Mouse (Mus musculus) cerebellum, adult 9-11 months (tissue): Measurements from ENCODE around the gene Dcx.

Experiments used
- DNase-seq: peaks from one replicate; pipeline ENCODE4 v3.0.0; 2022

Dcx gene

DNA sequence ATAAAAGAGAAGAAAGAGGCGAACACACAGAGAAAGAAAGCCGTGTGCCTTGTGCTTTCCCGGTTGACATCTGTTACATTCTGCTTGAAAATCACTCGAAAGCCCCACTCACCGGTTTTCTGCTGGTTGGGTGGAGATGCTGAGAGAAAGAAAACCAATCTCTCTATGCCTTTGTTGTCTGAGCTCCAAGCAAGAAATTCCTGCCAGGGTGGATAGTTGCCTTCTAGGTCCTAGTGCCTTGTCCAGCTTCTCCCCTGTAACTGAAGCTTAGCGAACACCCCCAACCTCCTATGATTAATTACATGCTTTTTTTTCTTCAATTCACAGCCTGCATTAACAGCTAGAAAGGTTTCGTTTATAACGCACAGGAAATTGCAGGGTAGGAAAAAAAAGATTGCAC lies at the start of gene Dcx:
Gene Dcx (minus strand): TSS at position 354 of the 400 bp plus-strand sequence.
- no peak for DNase-seq

DNA sequence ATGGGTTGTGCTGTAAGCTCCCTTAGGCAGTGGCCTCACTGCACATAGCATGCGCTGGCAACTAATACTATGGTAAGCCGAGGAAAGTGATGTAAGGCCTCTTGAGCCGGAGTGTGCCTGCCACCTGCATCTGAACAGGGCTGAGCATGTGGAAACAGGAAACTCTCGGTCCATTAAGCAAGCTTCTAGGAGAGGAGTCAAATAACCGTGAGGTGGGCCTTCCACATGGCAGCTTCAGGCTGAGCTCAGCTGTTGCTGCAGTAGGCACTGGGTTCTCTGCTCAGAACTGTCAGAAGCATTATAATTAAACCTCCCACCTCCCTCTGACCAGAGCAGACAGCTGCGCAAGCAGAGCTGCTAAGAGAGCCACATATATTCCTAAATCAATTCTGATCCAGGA lies 33.1 kb upstream of the Dcx start:
- no peak for DNase-seq

DNA sequence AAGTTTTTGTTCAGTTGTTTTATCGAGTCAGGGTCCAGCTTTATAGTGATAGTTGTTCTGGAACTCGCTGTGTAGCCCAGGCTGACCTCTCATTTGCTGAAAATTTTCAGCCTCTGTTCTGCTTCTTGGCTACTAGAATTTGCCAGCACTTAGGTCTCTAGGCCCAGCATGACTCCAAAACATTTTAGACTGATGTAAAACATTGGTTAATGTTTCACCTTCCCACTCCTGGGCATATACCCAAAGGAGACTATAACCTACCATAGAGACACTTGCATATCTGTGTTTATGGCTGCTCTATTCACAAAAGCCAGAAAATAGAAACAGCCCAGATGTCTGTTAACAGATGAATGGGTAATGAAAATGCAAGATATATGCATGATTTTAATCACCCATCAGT lies 560 bp upstream of the Dcx start:
- DNase-seq = no peak

DNA sequence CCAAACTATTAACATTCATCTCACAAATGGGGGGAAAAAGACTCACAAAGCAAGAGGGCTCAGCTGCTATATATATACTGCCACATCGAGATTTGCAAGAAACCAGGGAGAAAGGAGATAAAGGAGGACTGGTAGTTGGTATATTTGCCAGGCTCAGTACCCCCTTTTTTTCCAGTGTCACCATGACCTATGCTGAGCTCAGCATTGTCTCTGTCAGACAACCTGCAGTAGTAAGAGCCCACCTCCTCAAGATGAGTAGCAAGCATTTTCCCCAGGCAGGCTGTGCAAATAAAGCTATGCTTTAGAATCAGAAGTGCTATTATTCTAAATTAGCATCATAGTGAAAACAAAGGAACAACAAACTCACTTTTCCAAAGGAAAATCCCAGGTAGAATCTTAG lies 581 bp downstream of the Dcx start:
- no peak for DNase-seq

DNA sequence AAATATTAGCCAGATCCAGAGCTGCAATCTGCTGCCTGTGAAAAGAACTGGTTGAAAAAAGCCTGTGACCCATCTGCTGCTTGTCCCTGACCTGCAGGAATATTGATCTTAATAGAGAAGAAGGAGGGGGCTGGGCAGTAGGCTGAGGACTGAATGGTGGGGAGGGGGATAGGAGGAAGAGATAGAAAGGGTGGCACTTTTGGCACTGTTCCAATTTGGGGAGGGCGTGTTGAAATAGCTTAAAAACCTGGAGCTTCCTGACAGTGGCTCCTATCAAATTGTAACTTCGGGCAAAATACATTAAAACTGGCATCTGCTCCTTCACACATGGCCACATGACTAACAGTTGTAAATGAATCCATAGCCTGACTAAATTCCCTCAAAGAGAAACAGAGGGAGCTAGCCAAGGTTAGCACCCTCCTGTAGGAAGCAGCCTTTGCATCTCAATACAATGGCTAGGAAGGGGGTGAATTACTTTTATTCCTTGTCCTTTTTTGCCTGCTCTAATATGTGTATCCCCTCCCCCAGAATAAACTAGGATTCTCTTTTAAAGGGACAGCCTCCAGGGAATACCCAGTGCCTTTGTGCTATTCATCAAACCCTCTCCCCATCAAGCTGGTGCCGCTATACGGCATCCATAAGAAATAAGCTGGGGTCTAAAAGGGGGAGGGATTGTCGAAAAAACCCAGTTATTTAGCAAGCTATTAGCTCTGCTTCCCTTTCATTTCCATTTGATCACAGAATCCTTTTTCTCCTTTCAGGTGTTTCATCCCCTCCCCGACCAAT lies 1.5 kb downstream of the Dcx start:
- no peak for DNase-seq

DNA sequence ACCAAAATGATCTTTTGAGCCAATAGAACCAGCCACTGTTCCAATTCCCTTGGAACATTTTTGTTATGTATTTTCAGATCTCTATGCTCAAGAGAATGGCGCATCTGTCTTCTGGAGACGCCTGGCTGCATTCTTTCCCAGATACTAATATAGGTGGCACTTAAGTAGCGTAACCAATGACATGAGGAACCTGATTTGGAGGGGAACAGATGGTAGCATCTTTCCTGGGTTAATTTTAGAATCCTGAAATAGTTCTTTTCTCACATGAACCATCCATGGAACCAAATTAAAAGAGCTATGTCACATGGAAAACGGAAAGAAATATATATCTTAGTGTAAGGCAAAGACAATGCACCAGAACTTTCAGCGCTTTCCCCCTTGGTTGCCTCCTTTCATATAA lies 11.0 kb downstream of the Dcx start:
- DNase-seq = no peak

DNA sequence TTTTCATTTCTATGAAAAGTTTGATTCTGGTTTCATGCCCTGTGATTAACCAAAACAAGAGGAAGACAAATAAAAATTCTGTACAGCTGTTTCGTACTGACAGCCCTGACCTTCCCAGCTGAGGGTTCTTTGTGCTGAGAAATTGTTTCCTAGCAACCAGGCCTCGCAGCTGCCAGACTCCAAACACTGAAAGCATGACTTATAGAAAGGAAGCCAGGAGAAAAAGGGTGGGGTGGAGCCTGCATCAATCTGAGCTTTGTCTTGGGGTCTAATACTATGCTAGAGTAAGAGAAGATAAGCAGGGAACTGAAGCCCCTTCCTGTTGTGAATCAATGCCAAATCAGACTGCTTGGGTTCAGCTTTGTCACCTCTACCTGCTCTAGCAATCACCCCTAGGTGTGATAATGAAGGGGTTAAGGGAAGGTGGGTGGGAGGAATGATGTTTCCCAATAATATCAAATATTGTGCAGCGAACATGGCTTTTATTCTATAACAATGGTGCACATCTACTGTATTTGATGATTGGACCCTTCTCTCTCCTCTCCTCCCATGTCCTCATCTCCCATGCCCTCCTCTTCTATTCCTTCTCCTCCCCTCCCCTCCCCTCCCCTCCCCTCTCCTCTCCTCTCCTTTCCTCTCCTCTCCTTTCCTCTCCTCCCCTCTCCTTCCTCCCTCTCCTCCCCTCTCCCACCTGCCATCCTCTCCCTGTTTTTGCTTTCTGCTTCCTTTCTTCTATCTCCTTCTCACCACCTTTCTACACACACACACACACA lies 26.2 kb downstream of the Dcx start:
- no peak for DNase-seq

DNA sequence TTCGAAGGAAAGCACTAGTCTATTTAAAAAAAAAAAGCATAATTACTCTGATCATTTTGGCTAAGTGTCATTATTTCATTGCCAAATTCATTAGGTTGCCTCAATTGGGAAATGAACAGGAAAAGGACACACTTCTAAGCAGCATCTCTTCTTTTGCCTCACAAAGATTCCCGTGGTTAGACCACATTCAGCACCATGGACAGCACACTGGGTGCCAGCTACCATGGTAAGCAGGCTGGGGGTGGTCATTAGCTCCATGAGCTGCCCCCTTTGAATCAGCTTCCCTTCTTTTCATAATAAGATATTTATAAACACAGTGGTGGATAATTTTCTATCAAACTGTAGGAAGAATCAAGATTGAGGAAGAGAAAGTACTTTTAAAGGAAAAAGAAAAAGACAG lies 28.4 kb downstream of the Dcx start:
- no peak for DNase-seq

DNA sequence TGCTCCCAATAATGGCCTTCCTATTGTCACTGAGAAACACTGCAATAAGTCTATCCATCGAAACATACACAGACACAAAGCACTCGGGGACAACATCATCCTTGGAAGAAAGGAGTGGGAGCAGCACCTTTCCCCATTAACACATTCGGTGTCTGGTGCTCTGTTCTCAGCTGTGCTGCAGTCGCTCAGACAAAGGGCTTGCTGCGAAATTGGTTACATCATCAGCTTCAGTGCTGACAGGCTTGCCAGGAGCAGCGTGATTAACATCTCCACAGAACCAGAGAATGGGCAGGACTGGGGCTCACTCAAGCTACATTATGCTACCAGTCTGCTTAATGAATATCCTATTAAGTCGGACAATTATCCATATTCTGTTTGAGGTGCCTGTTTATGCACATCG lies 30.8 kb downstream of the Dcx start:
- no peak for DNase-seq

DNA sequence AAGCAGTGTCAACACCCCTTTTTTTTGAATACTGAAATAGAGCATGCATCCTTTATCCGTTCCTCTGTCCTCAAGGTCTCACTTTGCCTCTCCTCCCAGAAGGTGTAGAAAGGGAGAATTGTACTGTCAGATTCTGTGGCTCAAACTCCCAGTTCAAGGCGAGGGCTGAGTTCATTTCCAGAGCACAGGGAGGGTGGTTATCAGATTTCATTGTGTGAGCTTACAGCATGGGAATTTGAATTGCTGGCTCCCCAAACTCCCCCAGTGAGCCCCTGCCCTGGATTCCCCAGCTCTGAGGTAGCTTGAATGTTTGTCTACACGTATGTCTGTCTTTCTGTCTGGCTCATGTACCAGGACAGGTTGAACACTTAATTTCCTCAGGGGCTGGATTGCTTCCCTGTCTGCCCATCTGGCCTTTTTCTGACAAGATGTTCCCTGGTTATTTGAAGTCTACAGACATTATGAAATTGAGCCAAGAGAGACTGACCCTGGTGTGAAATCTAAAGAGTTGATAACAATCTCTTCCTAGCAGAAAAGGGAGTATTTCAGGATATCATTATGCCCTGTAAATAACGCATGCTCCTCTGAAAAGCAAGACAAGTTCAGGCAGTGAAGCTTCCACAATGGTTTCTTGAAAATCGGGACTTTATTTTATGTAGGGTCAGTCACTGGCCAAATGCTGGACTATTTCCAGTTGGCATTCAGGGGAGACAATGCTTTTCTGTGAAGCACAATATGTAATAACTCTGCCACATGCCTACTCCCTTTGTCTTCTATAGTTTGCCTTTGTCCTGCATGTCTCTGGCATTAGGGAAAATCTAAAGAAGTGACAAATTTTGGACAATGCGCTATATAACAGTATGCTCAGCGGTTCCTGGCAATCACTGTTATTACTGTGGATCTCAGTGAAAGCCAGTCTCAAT lies 35.5 kb downstream of the Dcx start:
- peak; percentile 9 for DNase-seq

DNA sequence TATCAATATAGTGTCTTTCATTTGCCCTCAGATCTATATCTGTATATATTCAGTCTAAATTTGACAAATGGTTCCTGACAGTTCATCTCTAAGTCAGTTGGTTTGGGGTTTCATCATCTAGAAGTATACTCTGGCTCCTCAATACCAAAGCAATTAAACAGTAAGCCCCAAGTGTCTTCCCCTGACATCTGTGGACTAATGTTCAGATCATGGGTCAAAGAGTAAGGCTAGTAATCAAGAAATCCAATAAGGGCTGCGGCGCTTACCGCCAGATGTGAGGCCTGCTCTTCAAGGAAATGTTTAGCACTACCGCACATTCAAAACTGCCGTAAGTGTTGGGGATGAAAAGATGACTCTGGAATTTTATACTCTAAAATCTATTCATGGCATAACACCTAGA lies 36.2 kb downstream of the Dcx start:
- DNase-seq = no peak

DNA sequence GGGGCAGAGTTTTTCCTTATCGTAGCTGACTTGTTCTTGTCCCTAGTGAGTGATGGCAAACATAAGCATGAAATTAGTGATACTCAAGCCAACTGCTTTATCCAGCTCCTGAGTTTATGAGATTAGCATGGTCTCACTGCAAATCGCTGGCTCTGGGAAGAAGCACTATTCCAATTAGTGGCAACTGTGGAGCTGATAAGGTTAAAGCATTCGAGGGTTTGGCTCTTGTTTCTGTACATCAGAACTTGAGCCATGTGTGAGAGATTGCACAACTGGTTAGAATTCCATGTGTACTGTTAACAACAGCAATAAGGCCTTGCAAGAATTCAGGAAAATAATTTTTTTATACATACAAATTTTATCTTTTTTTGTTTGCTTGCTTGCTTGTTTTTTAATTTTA lies 39.9 kb downstream of the Dcx start:
- DNase-seq = no peak

DNA sequence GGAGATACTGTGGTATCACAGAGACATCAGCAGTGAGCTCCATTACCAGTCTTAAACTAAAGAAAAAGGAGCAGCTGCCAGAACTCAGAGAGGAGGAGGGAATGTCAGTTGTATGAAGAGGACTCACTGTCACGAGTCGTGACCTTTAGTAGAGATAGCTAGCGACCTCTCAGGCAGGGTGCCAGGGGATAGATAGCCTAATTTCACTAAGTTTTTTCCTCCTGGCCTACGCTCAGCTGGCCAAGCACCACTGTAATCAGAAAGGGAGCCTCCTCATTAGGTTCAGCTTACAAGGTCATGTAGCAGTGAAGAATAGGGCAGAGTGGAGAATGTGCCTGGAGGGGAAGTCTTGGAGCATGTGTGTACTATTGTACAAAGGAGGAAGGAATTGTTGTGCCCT lies 47.3 kb downstream of the Dcx start:
- no peak for DNase-seq

DNA sequence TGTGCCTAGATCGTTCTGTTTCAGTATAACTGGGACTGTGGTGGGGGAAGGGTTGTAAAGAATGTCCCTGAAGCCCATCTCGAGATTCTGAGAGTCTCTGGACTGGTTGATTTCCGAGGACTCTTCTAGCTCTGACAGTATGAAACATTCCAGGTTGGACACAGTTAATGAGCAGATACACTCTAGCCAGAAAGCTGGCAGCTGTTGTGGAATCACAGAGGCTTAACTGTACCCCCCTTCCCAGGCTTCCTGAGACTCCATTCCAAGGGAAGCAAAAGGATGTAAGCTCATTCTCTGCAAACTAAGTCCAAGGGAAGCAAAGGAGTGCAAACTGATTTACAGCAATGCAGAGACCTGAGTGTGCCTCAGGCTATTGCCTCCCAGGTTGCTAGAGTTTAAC lies 48.2 kb downstream of the Dcx start:
- DNase-seq = no peak

DNA sequence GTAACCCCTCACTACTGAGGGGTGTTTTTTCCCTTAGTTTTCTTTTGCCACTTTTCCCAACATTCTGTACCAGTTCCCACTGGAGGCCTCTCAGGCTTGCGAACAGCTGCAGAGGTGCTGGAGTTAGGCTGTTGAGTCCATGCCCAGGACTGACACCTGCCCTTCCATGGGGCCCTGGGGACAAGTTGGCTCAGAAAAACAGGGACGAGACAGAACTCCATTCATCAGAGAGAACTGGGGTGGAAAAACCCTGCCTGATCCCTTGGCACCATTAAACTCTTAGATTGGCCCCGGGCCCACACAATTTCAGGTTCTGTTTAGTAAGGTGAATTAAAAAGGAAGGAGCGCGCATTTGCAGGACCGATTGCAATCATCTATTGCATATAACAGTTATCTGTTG lies 48.8 kb downstream of the Dcx start:
- peak; percentile 17 for DNase-seq

DNA sequence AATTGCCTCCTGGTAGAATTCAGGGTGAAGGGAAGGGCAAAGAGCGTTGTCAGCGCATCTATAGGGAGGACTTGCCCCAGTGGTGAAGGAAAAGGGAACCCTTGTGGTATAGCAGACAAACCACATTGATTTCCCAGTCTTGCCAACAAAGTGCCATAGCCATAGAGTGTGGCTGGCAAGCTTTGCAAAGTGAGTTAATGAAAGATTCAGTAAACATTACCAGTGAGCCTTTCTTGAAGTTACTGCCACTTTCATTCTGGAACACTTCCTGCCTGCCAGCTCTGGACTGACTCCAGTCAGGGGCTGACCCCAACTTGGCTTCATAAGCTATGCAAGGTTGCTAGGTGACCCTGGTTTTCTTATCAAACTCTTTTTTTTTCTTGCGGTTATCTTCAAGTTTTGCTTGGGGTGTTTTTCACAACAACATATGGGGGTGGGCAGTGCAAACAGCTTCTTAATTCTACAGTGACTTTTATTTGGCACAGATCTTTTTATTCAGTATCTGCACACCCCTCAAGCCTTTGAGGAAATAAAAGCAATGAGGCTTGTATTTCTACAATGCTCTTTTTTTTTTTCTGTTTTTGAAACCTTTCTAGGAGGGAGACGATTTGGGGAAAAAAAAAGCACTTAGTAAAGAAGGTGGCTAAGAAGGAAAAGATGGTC lies 51.2 kb downstream of the Dcx start:
- DNase-seq = no peak

DNA sequence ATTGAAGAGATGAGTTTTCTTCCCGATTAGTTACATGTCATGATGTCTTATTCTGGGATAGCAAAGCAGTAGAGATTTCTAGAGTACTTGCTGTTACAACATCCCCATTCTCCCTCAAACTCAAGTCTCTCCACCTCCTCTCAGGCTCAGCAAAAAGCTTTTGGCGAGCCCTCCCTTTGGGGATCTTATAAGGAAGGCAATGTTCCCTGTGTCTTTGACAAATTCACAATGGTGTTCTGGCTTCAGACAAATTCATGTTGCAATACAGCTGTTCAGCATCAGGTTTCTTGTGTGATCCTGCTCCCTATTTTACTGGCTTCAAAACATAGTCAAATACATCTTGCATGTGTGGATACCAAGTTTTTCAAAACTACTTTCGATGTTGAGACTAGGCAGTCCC lies 53.5 kb downstream of the Dcx start:
- DNase-seq = no peak

DNA sequence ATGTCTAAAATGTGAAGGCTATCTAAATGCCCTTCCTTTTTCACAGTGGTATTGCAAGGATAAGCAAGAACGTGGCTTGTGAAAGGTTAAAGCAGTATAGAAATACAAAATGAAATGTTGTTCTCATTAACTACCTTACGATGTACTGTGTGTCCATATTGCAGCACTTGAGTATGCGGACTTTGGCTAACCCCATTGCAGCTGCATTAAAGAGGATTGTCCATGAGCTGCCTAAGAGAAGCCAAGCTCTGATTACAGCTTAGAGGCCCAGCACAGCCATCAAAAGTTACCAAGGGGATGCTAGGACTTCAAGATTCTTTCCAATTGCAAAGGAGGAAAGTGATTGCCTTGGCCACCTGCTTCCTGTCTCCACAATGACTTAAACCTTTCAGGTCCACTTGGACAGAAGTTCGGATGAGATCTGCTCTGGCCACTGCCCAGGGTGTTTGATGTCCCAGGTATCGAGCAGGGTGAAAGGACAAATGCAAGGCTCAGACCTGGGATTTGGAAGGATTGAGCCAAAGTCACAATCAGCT lies 65.9 kb downstream of the Dcx start:
- no peak for DNase-seq

DNA sequence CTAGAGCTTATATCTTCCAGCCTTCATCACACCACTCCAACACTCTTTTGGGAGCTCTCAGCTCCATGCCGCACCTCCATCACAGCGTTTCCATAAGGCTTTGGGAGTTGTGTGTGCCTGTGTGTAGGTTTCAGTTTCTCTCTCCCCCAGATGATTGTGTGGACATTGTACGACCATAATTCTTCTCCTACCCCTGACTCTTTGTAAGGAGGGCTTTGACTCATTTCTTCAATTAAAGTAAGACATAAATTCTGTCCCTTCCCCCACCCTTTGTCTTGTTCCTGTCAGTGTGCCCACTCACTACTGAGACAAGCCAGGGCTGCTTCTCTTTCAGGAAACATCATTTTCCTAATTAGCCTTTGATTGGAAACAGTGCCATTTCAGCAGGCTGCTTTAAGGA lies 81.8 kb downstream of the Dcx start:
- DNase-seq = no peak

DNA sequence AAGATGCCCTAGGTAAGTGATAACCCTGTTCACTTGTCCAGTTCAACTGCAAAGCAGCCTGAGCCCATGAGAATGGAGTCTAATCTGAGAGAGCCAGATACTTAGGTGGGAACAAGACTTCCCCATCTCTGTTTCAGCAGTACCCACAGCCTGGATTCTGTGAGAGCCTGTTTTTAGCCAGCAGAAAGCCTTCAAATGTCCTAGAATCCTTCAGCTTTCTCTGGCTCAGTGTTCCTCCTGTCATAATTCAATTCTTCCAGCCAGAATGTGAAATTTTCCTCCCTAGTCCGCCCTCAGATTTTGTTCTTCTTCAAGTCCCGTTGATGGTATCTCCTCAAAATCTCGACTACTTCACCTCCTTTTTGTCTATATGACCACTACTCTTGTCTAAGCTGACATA lies 83.1 kb downstream of the Dcx start:
- DNase-seq = no peak

DNA sequence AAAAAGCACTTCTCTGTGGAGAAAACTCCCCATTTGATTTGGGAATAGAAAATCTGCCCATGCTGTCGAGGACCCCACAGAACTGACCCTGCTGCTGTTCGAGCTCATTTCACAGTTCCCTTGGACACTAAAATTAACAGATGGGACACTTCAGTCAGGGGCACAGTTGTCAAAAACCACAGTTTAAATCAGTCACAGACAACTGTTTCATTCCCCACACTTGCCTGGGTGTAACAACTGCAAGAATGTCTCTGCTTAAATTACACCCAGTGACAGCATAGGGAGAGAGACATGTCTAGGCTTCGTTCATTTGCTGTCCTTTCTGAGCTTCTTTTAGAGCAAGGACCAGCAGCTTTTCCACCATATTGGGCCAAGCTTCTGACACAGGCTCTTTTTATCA lies 86.5 kb downstream of the Dcx start:
- no peak for DNase-seq

DNA sequence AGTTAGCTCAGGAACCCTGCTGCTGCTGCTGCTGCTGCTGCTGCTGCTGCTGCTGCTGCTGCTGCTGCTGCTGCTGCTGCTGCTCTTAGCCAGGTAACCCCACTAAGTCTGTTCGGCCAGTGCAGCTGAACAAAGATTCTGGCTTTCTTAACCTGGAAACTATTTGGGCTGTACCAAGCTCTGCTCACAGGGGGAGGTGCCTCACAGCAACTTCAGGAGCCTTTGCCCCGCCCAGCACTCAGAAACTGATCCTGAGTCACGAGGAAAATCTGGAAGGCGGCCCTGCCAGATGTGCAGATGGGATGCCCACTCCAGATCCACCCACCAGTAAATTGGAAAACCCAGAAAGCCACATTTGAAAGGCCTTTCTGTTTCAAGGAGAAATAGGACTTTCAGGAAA lies 105.9 kb downstream of the Dcx start, which contains the start of gene Capn6:
Gene Capn6 (minus strand): TSS at position 203 of the 400 bp plus-strand sequence.
- DNase-seq = no peak

DNA sequence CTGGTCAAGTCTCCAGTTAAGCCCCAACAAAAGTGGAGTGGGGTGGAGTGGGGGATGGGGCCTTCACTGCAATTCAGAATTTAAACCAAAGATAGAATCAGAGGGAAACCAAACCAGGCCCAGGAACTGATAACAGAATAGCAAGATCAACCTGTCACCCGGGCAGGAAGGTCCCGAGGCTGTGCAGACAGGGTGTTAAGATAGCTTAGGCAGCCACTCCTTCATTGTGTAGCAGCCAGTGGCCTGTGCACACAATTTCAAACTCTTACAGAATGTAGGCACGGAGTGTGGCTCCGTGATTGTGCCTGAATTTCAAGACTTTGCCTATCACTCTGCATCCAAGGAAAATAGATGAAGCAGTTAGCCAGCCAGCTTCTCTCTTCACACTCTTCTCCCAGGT lies 106.6 kb downstream of the Dcx start:
- no peak for DNase-seq
